Mouse (Mus musculus) heart, embryonic 16.5 days (tissue): ENCODE results near the gene Plvap. TPM values are rescaled to one million over a fixed set of nuclear protein-coding genes. Genes with fewer than 3 reads are reported as not detected.

Experiments used
- ATAC-seq: fragments of 200-750 bp; cut with Nextera tagmentation; replicated peaks from 2 replicates; pipeline ENCODE4 v1.8.0; 2017; ENCODE audit warnings: moderate number of reproducible peaks; ENCODE audit not compliant: insufficient read depth, low FRiP score; ENCODE audit errors: extremely low read depth
- H3K27ac ChIP-seq: fragments of 300-500 bp; sonication (generic); 2 replicates; pipeline ENCODE4 v1.5.1; 2014; ENCODE audit warnings: mild to moderate bottlenecking, low read length, control low read depth, moderate library complexity
- H3K27me3 ChIP-seq: fragments of 300-500 bp; sonication (generic); 2 replicates; pipeline ENCODE4 v1.6.1; 2014; ENCODE audit warnings: low read length, mixed read lengths; ENCODE audit not compliant: control insufficient read depth, insufficient read depth
- H3K36me3 ChIP-seq: fragments of 300-500 bp; sonication (generic); 2 replicates; pipeline ENCODE4 v1.6.1; 2014; ENCODE audit not compliant: control insufficient read depth, insufficient read depth
- H3K4me1 ChIP-seq: fragments of 300-500 bp; sonication (generic); 2 replicates; pipeline ENCODE4 v1.6.1; 2014; ENCODE audit warnings: low read length, mixed read lengths; ENCODE audit not compliant: control insufficient read depth, insufficient read depth
- H3K4me2 ChIP-seq: fragments of 300-500 bp; sonication (generic); 2 replicates; pipeline ENCODE4 v1.6.1; 2014; ENCODE audit warnings: low read depth, mild to moderate bottlenecking, control low read depth, low read length
- H3K4me3 ChIP-seq: fragments of 300-500 bp; sonication (generic); 2 replicates; pipeline ENCODE4 v1.5.1; 2014; ENCODE audit warnings: mild to moderate bottlenecking, control low read depth, low read length
- H3K9ac ChIP-seq: fragments of 300-500 bp; sonication (generic); 2 replicates; pipeline ENCODE4 v1.6.1; 2014; ENCODE audit warnings: low read length, control low read depth
- H3K9me3 ChIP-seq: fragments of 300-500 bp; sonication (generic); replicated peaks from 2 replicates; pipeline ENCODE4 v1.6.1; 2016; ENCODE audit warnings: low read length; ENCODE audit not compliant: control insufficient read depth
- WGBS: fragments of 180-500 bp; shearing (Covaris S2); extraction: QIAGEN DNeasy Blood & Tissue Kit; methylation state at CpG from one replicate; pipeline ENCODE4 v1.1.7; 2014; 5-methylcytosine and 5-hydroxymethylcytosine counted together
- polyA plus RNA-seq: library from polyadenylated mRNA; unstranded; fragments of >200 nt; fragmentation: Nextera tagmentation; extraction: Ambion mirVana; gene quantifications from 2 replicates; pipeline ENCODE4 v1.2.1, GENCODE M21; 2015

Plvap gene
- polyA plus RNA-seq, 1 experiment from 2014 or later: 106 TPM

GRCm38 (mm10) chr8:71461152-71461840, 50.3 kb downstream of the Plvap start:
- H3K4me1 ChIP-seq: peaks cover 21% of the 10 kb centered on the region
- no peaks in the 10 kb centered on the region for H3K9me3 ChIP-seq
- H3K36me3 ChIP-seq: peaks cover 20% of the 10 kb centered on the region
- WGBS: 77% methylated on average over 47 of the region's 47 CpGs
- H3K9ac ChIP-seq: no peak overlapping the region
- H3K27me3 ChIP-seq: no peaks in the 10 kb centered on the region
- H3K4me2 ChIP-seq: no peak overlapping the region
- H3K27ac ChIP-seq: no peak overlapping the region
- H3K4me3 ChIP-seq: no peak overlapping the region
- ATAC-seq: no peak

- ATAC-seq: no peak
- H3K27me3 ChIP-seq: no peaks in the 10 kb centered on the region
- 93% methylated on average over 6 of the region's 6 CpGs for WGBS
- no peaks in the 10 kb centered on the region for H3K9me3 ChIP-seq
- no peak overlapping the region for H3K4me2 ChIP-seq
- H3K9ac ChIP-seq: no peak overlapping the region
- peaks cover 16% of the 10 kb centered on the region for H3K4me1 ChIP-seq
- no peak overlapping the region for H3K4me3 ChIP-seq
- H3K36me3 ChIP-seq: peaks cover 20% of the 10 kb centered on the region
- no peak overlapping the region for H3K27ac ChIP-seq
Observed at GRCm38 (mm10) chr8:71460716-71461115, 50.8 kb downstream of the Plvap start.

- Histone ChIP-seq H3K36me3 (peaks cover 20% of the 10 kb centered on the region), H3K9me3 (no peaks in the 10 kb centered on the region), H3K27ac (no peak overlapping the region), H3K4me2 (no peak overlapping the region), H3K4me1 (peaks cover 3% of the 10 kb centered on the region; the same call in 1 of the 2 replicates), H3K9ac (no peak overlapping the region), H3K4me3 (no peak overlapping the region), H3K27me3 (no peaks in the 10 kb centered on the region)
- WGBS: 81% methylated on average over 20 of the region's 20 CpGs
- ATAC-seq: no peak
Observed at GRCm38 (mm10) chr8:71457659-71458270, 53.8 kb downstream of the Plvap start.

GRCm38 (mm10) chr8:71456906-71457305, 54.6 kb downstream of the Plvap start:
- ATAC-seq: no peak
- Histone ChIP-seq H3K4me2 (no peak overlapping the region), H3K4me3 (no peak overlapping the region), H3K36me3 (peaks cover 20% of the 10 kb centered on the region), H3K27ac (no peak overlapping the region), H3K9ac (no peak overlapping the region), H3K27me3 (no peaks in the 10 kb centered on the region), H3K9me3 (no peaks in the 10 kb centered on the region), H3K4me1 (no peaks in the 10 kb centered on the region)
- WGBS: 39% methylated on average over 22 of the region's 22 CpGs

- Histone ChIP-seq H3K9ac (no peak overlapping the region), H3K4me1 (no peaks in the 10 kb centered on the region), H3K9me3 (no peaks in the 10 kb centered on the region), H3K27me3 (no peaks in the 10 kb centered on the region), H3K36me3 (peaks cover 9% of the 10 kb centered on the region; the same call in 1 of the 2 replicates), H3K27ac (no peak overlapping the region), H3K4me2 (no peak overlapping the region), H3K4me3 (no peak overlapping the region)
- 72% methylated on average over 8 of the region's 8 CpGs for WGBS
- ATAC-seq: no peak
Observed at GRCm38 (mm10) chr8:71454668-71455067, 56.9 kb downstream of the Plvap start.

- Histone ChIP-seq H3K9me3 (no peaks in the 10 kb centered on the region), H3K4me3 (no peak overlapping the region), H3K9ac (no peak overlapping the region), H3K4me1 (no peaks in the 10 kb centered on the region), H3K27me3 (no peaks in the 10 kb centered on the region), H3K4me2 (no peak overlapping the region), H3K27ac (no peak overlapping the region), H3K36me3 (0 out of 2 replicates have a peak, but pooled peaks cover 1% of the 10 kb centered on the region)
- WGBS: 68% methylated on average over 2 of the region's 2 CpGs
- ATAC-seq: no peak
Observed at GRCm38 (mm10) chr8:71452669-71453068, 58.9 kb downstream of the Plvap start.

GRCm38 (mm10) chr8:71451777-71452176, 59.8 kb downstream of the Plvap start:
- ATAC-seq: no peak
- H3K9ac ChIP-seq: no peak overlapping the region
- no peak overlapping the region for H3K4me3 ChIP-seq
- no peaks in the 10 kb centered on the region for H3K27me3 ChIP-seq
- WGBS: 48% methylated on average over 11 of the region's 11 CpGs
- no peaks in the 10 kb centered on the region for H3K4me1 ChIP-seq
- H3K27ac ChIP-seq: no peak overlapping the region
- no peaks in the 10 kb centered on the region for H3K9me3 ChIP-seq
- H3K4me2 ChIP-seq: no peak overlapping the region
- no peaks in the 10 kb centered on the region for H3K36me3 ChIP-seq

GRCm38 (mm10) chr8:71451337-71451736, 60.2 kb downstream of the Plvap start:
- H3K36me3 ChIP-seq: no peaks in the 10 kb centered on the region
- H3K27me3 ChIP-seq: no peaks in the 10 kb centered on the region
- no peak overlapping the region for H3K4me3 ChIP-seq
- H3K27ac ChIP-seq: no peak overlapping the region
- no peak overlapping the region for H3K9ac ChIP-seq
- H3K9me3 ChIP-seq: no peaks in the 10 kb centered on the region
- 64% methylated on average over 4 of the region's 4 CpGs for WGBS
- ATAC-seq: no peak
- H3K4me1 ChIP-seq: no peaks in the 10 kb centered on the region
- no peak overlapping the region for H3K4me2 ChIP-seq
